Mouse (Mus musculus): ENCODE data around the gene A130010J15Rik.

GRCm38 (mm10) chr1:193151134-193151533 lies 16.7 kb upstream of the A130010J15Rik start:
- no peak for TF ChIP-seq GATA1 (IDR thresholded peaks at IDR 0.05; ENCODE audit: low read length)
- TF ChIP-seq TAL1 (IDR thresholded peaks at IDR 0.05; ENCODE audit: low read length): no peak
